Mouse (Mus musculus): ENCODE data around the gene Nepro. TPM values are rescaled to one million over a fixed set of nuclear protein-coding genes. Genes with fewer than 3 reads are reported as not detected.
A peak's percentile ranks its signal among the peaks of the same experiment; 100 is the strongest.

The Nepro gene
- polyA plus RNA-seq, 1 experiment, result 3.7 TPM

DNA sequence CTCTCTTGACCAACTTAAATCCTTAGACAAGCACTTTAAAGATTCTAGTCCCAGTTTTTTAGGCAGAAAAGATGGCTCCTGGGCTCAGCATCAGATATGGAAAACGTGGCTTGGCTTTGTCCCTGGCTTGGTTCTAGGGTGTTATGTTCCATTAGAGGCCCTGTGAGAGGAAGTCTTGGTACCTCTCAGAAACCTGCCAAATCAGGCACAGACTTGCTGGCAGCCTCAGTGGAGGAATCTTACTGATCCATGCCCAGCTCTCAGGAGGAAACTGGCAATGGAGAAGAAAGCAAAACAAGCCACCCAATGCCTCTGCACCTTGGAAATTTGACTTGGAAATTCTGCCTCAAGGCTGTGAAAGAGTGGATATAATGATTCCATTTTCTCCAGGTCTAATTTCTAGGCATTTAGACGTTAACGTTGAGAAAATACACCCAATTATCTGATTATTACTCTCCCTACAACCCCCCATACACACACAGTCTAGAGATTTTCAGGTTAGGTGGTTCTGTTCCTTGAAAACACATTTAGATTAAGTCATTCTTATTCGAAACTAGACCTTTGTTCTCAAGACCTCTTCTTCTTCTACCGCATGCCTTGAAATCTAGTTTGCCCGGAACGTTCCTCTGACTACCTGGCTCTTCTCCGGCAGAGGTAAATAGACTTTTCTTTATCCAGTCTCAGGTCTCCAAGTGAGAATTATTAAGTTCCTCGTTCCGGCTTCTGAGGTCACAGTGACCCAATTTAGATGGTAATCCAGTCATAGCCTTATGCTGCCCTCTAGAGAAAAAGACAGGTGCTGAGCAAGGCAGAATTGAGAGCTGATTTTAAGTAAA lies 7.6 kb upstream of the Nepro start:
- H3K4me1 ChIP-seq (ENCODE audit: control insufficient read depth, insufficient read depth, low read length), result no peaks in the 10 kb centered on the region
- TF ChIP-seq CTCF (IDR thresholded peaks at IDR 0.05; ENCODE audit: control insufficient read depth, insufficient read depth, insufficient replicate concordance, low read depth, low read length) (no peak), POLR2A (IDR thresholded peaks at IDR 0.05; ENCODE audit: control insufficient read depth, low read depth, low read length) (no peak)
- H3K27me3 ChIP-seq (ENCODE audit: control insufficient read depth, insufficient read depth, low read length), result no peaks in the 10 kb centered on the region
- H3K27ac ChIP-seq (ENCODE audit: control insufficient read depth, insufficient read depth, low read depth, low read length), result no peak overlapping the region
- H3K4me3 ChIP-seq (ENCODE audit: control insufficient read depth, low read depth, low read length), result no peak overlapping the region
- H3K36me3 ChIP-seq (ENCODE audit: control insufficient read depth, insufficient read depth, low read length), result no peaks in the 10 kb centered on the region

DNA sequence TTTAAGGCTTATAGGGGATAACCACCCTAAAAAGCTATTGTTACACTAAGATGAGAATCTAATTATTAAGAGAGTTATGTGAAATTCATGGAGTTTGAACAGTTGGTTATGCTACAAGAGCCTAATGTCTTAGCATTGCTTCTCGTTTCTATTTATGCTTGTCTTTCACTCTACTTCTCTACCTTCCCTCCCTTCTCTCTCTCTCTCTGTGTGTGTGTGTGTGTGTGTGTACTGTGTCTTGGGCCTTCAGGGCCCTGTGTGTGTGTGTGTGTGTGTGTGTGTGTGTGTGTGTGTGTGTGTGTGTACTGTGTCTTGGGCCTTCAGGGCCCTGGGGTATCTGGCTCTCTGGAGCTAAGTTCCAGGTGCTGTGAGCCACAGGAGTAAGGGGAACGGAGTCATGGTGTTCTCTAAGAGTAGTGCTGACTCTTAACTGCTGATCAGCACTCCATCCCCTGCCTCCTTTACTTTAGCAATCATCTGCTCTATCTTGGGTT lies 6.9 kb upstream of the Nepro start:
- H3K4me3 ChIP-seq (ENCODE audit: control insufficient read depth, low read depth, low read length), result no peak overlapping the region
- no peaks in the 10 kb centered on the region for H3K36me3 ChIP-seq (ENCODE audit: control insufficient read depth, insufficient read depth, low read length)
- no peak overlapping the region for H3K27ac ChIP-seq (ENCODE audit: control insufficient read depth, insufficient read depth, low read depth, low read length)
- no peaks in the 10 kb centered on the region for H3K27me3 ChIP-seq (ENCODE audit: control insufficient read depth, insufficient read depth, low read length)
- TF ChIP-seq POLR2A (IDR thresholded peaks at IDR 0.05; ENCODE audit: control insufficient read depth, low read depth, low read length), result no peak
- TF ChIP-seq CTCF (IDR thresholded peaks at IDR 0.05; ENCODE audit: control insufficient read depth, insufficient read depth, insufficient replicate concordance, low read depth, low read length), result no peak
- no peaks in the 10 kb centered on the region for H3K4me1 ChIP-seq (ENCODE audit: control insufficient read depth, insufficient read depth, low read length)

DNA sequence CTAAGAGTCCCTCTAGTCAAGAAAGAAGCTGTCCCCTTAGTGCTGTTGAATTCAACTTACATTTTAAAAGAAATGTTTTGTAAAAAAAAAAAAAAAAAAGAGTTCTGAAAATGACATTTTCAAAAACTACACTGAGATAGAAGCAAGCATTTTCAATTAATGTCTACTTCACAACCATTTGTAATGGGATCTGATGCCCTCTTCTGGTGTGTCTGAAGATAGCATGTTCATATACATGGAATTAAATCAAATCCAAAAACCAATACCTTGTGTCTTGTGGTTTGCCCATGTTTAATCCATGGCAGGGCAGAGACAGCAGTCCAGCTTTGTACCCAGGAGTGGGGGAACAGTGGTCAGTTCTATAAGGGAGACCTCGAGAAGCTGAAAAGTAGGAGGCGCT lies 6.3 kb upstream of the Nepro start:
- H3K36me3 ChIP-seq (ENCODE audit: control insufficient read depth, insufficient read depth, low read length), result no peaks in the 10 kb centered on the region
- no peaks in the 10 kb centered on the region for H3K4me1 ChIP-seq (ENCODE audit: control insufficient read depth, insufficient read depth, low read length)
- no peak overlapping the region for H3K27ac ChIP-seq (ENCODE audit: control insufficient read depth, insufficient read depth, low read depth, low read length)
- no peak overlapping the region for H3K4me3 ChIP-seq (ENCODE audit: control insufficient read depth, low read depth, low read length)
- no peaks in the 10 kb centered on the region for H3K27me3 ChIP-seq (ENCODE audit: control insufficient read depth, insufficient read depth, low read length)
- TF ChIP-seq POLR2A (IDR thresholded peaks at IDR 0.05; ENCODE audit: control insufficient read depth, low read depth, low read length) (no peak), CTCF (IDR thresholded peaks at IDR 0.05; ENCODE audit: control insufficient read depth, insufficient read depth, insufficient replicate concordance, low read depth, low read length) (no peak)

DNA sequence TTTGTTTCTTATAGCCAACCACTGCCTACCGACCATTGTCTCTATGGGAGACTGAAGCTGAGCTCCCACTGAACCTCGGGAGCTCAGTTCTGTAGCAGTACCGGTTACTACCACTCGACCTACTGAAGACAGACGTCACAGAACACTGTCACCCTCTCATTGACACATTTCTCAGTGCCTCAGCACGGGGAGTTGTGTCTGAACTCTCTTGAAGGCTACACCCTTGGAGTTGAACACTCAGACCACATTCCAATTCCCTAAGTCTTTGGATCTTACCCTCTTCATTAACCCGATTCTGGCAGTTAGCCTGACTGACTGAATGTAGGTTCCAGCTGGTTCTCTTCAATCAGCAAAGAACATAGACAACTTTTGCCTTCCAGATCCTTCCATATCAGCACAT lies 4.8 kb upstream of the Nepro start:
- no peaks in the 10 kb centered on the region for H3K27me3 ChIP-seq (ENCODE audit: control insufficient read depth, insufficient read depth, low read length)
- no peaks in the 10 kb centered on the region for H3K4me1 ChIP-seq (ENCODE audit: control insufficient read depth, insufficient read depth, low read length)
- H3K4me3 ChIP-seq (ENCODE audit: control insufficient read depth, low read depth, low read length), result no peak overlapping the region
- no peak overlapping the region for H3K27ac ChIP-seq (ENCODE audit: control insufficient read depth, insufficient read depth, low read depth, low read length)
- TF ChIP-seq CTCF (IDR thresholded peaks at IDR 0.05; ENCODE audit: control insufficient read depth, insufficient read depth, insufficient replicate concordance, low read depth, low read length), result no peak
- no peak for TF ChIP-seq POLR2A (IDR thresholded peaks at IDR 0.05; ENCODE audit: control insufficient read depth, low read depth, low read length)
- H3K36me3 ChIP-seq (ENCODE audit: control insufficient read depth, insufficient read depth, low read length), result no peaks in the 10 kb centered on the region

DNA sequence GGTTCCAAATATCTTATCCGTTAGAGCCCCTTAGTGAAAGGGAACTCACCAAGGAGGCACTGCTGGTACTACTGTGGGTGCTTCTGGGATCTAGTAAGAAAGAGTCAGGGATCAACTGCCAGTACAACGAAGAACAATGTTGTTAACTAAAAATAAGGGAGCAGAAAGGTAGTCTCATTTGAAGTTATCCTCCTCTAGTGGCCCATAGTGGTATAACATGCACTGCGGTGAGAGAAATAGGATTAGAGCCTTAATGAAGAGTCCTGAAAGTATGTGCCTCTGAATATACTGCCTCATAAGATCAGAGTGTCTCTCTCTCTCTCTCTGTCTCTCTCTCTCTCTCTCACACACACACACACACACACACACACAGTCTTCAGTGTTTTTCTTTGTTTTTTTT lies 3.6 kb upstream of the Nepro start:
- Histone ChIP-seq H3K27ac (ENCODE audit: control insufficient read depth, insufficient read depth, low read depth, low read length) (no peak overlapping the region), H3K4me1 (ENCODE audit: control insufficient read depth, insufficient read depth, low read length) (peaks cover 6% of the 10 kb centered on the region), H3K27me3 (ENCODE audit: control insufficient read depth, insufficient read depth, low read length) (no peaks in the 10 kb centered on the region), H3K4me3 (ENCODE audit: control insufficient read depth, low read depth, low read length) (no peak overlapping the region), H3K36me3 (ENCODE audit: control insufficient read depth, insufficient read depth, low read length) (no peaks in the 10 kb centered on the region)
- TF ChIP-seq CTCF (IDR thresholded peaks at IDR 0.05; ENCODE audit: control insufficient read depth, insufficient read depth, insufficient replicate concordance, low read depth, low read length) (no peak), POLR2A (IDR thresholded peaks at IDR 0.05; ENCODE audit: control insufficient read depth, low read depth, low read length) (no peak)

DNA sequence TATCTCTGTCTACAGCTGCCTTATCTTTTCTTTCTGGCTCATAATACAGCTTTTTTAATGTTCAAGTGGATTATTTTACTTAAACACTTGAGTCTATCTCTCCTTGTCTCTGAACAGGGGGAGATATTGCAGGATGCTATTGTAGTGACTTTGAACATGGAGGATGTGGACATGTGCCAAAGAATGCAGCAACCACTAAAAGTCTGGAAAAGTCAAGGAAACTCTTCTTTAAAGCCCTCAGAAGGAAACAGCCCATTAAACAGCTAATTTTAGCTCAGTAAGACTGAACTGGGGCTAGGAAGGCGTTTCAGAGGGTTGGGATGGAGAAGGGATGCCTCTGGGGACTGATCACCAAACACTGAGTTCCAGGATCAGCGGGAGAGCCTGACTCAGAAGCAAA lies 1.4 kb upstream of the Nepro start:
- no peaks in the 10 kb centered on the region for H3K36me3 ChIP-seq (ENCODE audit: control insufficient read depth, insufficient read depth, low read length)
- H3K27me3 ChIP-seq (ENCODE audit: control insufficient read depth, insufficient read depth, low read length), result no peaks in the 10 kb centered on the region
- TF ChIP-seq CTCF (IDR thresholded peaks at IDR 0.05; ENCODE audit: control insufficient read depth, insufficient read depth, insufficient replicate concordance, low read depth, low read length) (no peak), POLR2A (IDR thresholded peaks at IDR 0.05; ENCODE audit: control insufficient read depth, low read depth, low read length) (no peak)
- H3K4me1 ChIP-seq (ENCODE audit: control insufficient read depth, insufficient read depth, low read length), result peaks cover 6% of the 10 kb centered on the region
- no peak overlapping the region for H3K4me3 ChIP-seq (ENCODE audit: control insufficient read depth, low read depth, low read length)
- no peak overlapping the region for H3K27ac ChIP-seq (ENCODE audit: control insufficient read depth, insufficient read depth, low read depth, low read length)

DNA sequence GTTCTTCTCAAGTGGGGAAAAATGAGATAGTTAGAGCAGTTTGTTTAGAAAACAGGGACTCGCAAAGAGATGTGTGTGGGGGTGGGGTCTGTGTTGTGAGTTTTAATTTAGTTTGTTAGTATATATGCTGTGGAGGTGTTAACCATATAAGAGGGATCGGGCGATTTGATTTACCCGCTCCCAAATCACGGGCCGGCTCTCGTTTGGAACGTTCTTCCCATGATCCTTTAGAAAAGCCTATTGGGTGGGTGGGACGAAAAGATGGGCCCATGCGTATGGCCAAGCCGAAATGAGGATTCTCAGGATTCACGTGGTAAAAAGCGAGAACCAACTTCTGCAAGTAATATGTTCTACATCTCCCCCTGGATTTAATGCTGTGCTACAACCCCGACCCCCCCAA lies 746 bp downstream of the Nepro start:
- H3K36me3 ChIP-seq (ENCODE audit: control insufficient read depth, insufficient read depth, low read length), result no peaks in the 10 kb centered on the region; the same call in 1 of the 2 replicates
- H3K4me1 ChIP-seq (ENCODE audit: control insufficient read depth, insufficient read depth, low read length), result peaks cover 6% of the 10 kb centered on the region
- peak overlapping the region; percentile 91 for H3K4me3 ChIP-seq (ENCODE audit: control insufficient read depth, low read depth, low read length)
- no peaks in the 10 kb centered on the region for H3K27me3 ChIP-seq (ENCODE audit: control insufficient read depth, insufficient read depth, low read length)
- H3K27ac ChIP-seq (ENCODE audit: control insufficient read depth, insufficient read depth, low read depth, low read length), result peak overlapping the region; percentile 82
- no peak for TF ChIP-seq POLR2A (IDR thresholded peaks at IDR 0.05; ENCODE audit: control insufficient read depth, low read depth, low read length)
- TF ChIP-seq CTCF (IDR thresholded peaks at IDR 0.05; ENCODE audit: control insufficient read depth, insufficient read depth, insufficient replicate concordance, low read depth, low read length), result no peak

Measured in testis, adult 2 months (tissue).